1 mouse cellular context compared by ENCODE assay signal in the genomic region with DNA sequence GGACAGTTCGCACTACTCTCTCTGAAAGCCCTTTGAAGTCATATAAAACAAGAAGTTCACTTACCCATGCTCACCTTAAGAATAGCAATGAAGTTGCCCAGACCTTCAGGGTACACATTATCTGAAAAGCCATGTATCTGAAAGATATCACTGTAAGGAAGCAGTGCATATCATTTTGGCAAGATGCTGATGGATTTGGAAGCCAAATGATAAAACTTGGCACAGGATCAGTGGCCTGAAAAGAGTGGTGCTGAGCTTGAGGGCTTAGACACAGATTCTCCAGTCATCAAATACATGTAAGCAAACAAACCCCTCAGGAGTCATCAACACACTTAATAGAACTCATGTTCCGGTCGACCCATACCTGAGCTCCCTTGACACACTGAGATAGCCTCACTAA.
A peak's percentile ranks its signal among the peaks of the same experiment; 100 is the strongest.
TF ChIP-seq lines count a peak whose summit lies in the region.

No protein-coding gene starts in this region.

TF ChIP-seq in MEL, 35 proteins besides CTCF, POLR2A, EP300 and RAD21:
- TF ChIP-seq TAL1 (IDR thresholded peaks at IDR 0.05; ENCODE audit: low read length) = no peak
- peak; percentile 49; the same call in 1 of the 2 replicates for TF ChIP-seq GATA1 (IDR thresholded peaks at IDR 0.05; ENCODE audit: low read depth, low read length)
- no peak for TF ChIP-seq ZMIZ1 (IDR thresholded peaks at IDR 0.05; ENCODE audit: low read depth, low read length)
- peak; percentile 21; the same call in 1 of the 2 replicates for TF ChIP-seq TCF12 (IDR thresholded peaks at IDR 0.05; ENCODE audit: low read depth, low read length)
- no peak for TF ChIP-seq MAZ (IDR thresholded peaks at IDR 0.05; ENCODE audit: low read depth, low read length)
- TF ChIP-seq RCOR1 (IDR thresholded peaks at IDR 0.05; ENCODE audit: low read depth, low read length) = peak; percentile 81
- no peak for TF ChIP-seq MYC (IDR thresholded peaks at IDR 0.05; ENCODE audit: low read depth, low read length)
- TF ChIP-seq USF1 (IDR thresholded peaks at IDR 0.05; ENCODE audit: low read depth, low read length) = no peak
TF ChIP-seq in MEL: peak in this region for 3.
